Mouse (Mus musculus) mesoderm, embryonic 11.5 days (tissue): Measurements from ENCODE around the gene Arhgap15.

ENCODE experiments used
- DNase-seq: peaks from one replicate; pipeline ENCODE4 v3.0.0-alpha.2; 2012; ENCODE audit warnings: low read depth, low spot score

Gene Arhgap15

DNA sequence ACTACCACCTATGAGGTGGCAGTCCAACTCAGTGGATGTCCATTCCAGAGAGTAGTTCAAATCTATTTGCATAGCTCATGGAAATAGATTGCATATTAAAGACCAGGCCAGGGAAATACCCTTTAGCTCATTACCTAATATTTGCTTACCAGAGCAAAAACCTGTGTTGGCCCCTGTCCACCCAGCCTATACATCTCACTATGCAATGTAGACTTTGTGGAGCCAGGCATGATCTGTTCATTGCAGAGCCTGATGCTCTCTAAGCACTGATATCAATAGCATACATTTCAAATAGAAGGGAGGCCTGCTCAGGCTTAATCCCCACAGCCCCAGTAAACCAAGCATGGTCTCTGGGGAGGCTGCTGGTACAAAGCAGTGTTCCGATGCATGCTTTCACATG is 689.4 kb downstream of the Arhgap15 start:
- DNase-seq = no peak

DNA sequence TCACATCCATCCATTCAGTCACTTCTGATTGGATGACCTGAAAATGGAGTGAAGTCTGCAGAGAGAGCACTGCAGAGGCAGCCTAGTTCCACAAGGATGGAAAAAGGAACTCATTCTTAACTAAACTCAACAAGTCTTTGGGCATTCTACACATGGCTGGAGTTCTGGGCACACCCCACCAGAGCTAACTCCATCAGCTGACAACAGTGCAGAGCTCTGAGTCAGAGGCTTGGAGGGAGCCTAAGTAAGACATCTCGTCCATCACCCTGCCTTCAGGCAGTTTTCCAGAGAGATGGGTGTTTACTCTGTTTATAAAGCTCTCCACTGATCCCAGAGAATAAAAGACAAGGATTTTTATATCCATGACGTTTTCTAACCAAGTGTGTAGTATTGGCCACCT is 696.3 kb downstream of the Arhgap15 start:
- DNase-seq = no peak
